Mouse (Mus musculus): ENCODE data around the gene Cnpy3.
A peak's percentile ranks its signal among the peaks of the same experiment; 100 is the strongest.
"Not testable (repeated sequence)": the region's sequence is repeated elsewhere in the genome, so short reads cannot be mapped to it uniquely, and the experiment has no call there.

Gene Cnpy3

DNA sequence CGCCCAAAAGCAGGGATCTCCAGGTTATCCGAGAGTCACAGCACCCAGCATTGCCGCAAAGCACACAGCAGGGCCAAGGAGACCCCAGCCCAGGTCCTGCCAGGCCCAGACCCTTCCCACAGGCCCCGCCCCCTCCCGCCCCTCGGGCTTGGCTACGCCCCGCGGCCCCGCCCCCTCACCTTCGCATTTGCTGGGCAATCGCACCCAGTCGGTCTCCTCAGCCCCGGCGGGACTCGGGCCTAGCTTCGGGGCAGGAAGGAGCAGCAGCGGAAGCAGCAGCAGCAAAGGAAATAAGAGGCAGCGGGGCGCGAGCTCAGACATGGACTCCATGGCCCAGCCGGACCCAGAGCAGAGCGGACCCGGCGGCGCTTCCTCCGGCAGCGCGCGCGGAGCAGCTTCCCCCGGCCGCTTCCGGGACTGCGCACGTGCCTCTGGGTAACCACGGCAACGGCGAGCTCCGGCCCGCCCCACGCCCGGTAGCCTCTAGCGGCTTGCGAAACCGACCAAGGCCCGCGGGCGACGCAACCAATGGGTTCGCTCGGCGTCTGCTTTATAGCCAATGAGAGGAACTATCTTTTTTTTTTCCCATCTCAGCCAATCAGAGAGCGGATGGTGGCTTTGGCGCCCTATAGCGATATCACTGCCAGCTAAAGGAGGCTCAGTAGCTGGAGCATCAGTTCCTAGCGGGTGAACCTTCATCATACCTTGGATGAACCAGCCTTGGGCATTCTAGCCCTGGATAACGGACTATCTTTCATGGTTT lies at the start of gene Cnpy3:
Cnpy3 (minus strand) TSS at position 421 of the 763 bp plus-strand sequence.
- peak; percentile 95 to 97 for DNase-seq (ENCODE audit: low read depth in 1 of 2, low spot score in 2 of 2)

DNA sequence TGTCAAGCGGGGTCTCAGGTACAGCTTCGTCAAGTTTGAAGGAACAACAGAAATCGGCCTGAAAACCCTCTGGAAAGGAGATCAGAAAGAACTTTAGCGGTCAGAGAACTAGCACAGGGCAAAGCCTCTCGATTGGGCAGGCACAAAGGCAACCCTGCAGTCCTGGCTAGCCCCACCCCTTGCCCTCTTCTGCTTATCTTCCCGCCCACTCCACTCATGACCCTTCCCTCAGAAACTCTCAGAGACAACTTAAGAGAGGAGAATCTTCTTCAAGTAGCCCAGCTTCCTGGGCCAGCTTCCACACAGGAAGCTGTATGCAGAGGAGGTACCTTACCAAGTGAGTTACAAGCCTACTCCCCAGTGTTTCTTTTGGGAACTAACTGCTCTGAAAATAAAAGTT lies 49.7 kb upstream of the Cnpy3 start:
- no peak for DNase-seq (ENCODE audit: low read depth in 1 of 2, low spot score in 2 of 2)

DNA sequence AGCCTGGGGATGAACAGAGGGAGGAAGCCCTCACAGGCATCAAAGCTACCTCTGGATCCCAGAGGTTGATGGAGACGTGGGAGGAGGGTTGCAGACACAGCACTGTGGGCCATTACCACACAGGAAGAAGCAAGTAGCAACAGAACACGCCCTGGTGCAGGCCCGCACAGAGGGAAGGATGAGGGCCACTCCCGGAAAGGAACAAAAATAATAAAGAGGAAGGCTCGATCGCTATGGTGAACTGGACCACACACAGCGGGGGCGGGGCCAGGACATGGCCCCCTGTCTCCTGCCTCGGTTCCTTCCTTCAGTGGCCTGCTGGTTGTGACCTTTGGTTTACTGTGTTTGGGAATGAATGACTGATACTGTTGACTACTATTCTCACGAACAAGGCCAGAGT lies 47.7 kb upstream of the Cnpy3 start:
- DNase-seq (ENCODE audit: low read depth in 1 of 2, low spot score in 2 of 2): no peak

DNA sequence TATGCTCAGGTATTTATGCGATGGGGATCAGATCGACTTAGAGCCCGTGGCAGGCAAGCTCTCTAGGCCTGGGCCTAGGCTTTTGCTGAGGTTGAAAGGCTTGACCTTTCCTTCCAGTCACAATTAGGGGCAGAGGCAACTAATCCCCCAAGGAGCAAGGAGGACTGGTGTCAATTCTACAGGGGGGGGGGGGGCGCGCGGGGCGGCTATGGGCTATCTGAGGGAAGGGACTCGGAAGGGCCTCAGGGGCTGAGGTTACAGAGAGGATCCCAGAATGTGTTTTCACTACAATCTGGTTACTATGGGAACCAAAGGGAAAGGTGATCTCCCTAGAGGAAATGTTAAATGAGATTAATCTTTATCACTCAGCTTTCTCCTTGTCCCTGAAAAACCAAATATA lies 45.4 kb upstream of the Cnpy3 start:
- DNase-seq (ENCODE audit: low read depth in 1 of 2, low spot score in 2 of 2): no peak

DNA sequence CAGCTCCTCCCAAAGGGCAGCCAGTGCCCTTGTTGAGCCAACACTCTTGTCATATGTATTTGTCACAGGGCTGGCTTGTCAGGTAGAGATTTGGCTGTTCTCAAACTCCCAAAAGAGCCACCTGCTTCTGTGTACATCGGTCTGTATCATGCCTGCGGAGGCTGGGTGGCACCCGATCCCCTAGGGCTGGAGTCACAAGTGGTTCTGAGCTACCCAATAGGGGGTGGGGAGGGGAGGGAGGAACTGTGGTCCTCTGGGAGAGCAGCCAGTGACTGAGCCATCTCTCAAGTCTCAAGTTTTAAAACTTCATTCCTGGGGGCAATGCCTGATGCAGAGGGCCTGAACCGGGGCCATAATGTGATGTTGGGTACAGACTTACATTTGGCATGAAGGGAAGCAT lies 44.7 kb upstream of the Cnpy3 start:
- DNase-seq (ENCODE audit: low read depth in 1 of 2, low spot score in 2 of 2): no peak

DNA sequence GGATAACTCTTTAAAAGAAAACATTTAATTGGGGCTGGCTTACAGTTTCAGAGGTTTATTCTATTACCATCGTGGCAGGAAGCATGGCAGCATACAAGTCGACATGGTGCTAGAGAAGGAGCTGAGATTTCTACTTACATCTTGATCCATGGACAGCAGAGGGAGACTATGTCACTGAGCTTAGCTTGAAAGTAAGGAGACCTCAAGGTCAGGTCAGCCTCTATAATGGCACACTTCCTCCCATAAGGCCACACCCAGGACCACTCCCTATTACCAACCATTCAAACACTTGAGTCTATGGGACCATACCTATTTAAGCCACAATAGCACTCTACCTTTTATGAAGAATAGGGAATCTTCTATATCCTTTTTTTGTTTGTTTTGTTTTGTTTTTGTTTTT lies 40.9 kb upstream of the Cnpy3 start:
- DNase-seq (ENCODE audit: low read depth in 1 of 2, low spot score in 2 of 2): no peak

DNA sequence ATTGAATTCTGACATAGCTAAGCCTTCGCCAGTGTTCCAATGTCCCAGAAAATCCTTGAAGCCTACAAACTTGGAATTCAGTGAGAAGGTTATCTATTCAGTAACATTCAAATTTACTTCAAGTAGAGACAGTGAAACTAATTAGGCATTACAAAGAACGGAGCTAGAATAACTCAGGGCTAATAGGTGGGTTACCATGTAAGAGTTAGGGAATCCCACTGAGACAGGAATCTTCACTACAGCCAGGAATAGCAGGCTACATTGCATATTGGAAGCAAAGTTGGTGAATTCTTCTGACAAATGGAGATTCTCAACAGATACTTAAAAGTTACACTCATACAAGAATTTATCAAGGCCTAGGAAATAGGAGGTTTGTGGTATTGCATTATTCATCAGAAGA lies 36.0 kb upstream of the Cnpy3 start:
- not testable (repeated sequence) for DNase-seq (ENCODE audit: low read depth in 1 of 2, low spot score in 2 of 2)

DNA sequence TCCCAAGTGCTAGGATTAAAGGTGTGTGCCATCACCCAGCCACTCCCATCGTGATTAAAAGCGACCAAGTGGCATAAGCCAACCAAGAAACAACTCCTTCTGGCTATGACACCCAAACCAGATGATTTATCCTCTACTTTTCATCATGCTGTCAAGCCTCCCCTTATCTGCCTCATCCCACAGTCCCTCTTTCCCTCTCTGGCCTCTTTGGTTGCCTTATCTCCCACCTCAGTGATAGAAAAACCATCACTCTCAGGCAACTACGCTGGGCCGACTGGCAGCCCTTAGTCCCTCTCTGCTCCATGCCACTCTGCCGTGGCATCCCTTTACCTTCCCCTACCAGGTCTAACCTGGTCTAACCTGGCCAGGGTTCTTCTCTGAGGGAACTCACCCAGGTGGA lies 34.9 kb upstream of the Cnpy3 start:
- DNase-seq (ENCODE audit: low read depth in 1 of 2, low spot score in 2 of 2): no peak

DNA sequence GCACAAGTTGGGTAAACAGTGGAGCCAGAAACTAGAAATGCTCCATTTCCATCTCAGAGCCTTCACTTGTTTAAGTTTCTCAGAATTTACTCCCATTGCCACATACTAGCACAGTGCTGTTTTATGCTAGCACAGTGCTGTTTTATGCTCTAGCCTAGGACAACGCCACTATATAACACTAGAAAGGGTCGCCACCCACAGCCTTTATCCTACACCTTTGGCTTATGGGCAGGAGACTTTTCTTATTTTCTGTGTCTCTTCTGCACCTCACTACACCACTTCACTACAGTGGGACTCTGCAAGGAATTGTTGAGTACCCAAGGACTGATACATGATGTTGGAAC lies 31.2 kb upstream of the Cnpy3 start:
- DNase-seq (ENCODE audit: low read depth in 1 of 2, low spot score in 2 of 2): no peak

DNA sequence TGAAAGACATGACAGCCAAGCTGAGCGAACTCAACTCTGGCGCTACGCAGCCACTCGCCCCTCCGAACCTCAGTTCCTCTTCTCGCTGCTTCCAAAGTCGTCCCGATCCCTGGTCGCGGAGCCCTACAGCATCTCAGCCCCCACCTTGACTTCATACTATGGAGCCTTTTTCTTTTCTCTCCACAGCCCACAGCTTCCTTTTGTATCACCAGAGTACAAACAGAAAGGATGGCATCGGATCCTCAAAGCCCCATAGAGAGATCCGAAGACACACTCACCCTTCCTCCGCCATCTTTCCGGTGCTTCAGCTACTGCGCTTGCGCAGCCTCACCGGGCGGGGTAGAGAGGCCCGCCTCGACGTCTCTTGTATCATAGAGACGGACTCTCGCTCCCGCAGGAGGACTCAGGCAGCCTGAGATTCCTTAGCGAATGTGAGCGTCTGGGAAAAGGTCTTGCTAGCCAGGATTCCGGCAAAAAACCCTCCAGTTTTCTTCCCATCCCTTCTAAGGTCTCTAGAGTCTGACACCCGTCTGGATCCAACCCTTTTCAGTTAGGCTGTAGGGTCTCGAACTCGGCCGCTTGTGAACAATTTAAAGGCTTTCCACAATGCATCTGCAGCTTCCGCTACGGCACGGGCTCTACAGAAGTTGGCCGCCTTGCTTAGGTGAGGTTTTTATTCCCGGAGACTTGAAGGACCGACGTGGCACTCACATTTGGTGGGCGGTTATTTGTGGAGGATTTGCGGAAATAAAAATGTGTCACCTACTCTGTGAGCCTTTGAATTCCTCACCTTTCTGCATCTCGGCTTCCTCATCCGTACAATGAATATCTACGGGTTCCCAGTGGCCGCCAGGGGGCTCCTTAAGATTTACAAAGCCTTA lies 30.6 kb upstream of the Cnpy3 start, which contains the start of gene Rpl7l1:
Rpl7l1 (minus strand) TSS at position 332 of the 881 bp plus-strand sequence.
- peak; percentile 83 to 88 for DNase-seq (ENCODE audit: low read depth in 1 of 2, low spot score in 2 of 2)

DNA sequence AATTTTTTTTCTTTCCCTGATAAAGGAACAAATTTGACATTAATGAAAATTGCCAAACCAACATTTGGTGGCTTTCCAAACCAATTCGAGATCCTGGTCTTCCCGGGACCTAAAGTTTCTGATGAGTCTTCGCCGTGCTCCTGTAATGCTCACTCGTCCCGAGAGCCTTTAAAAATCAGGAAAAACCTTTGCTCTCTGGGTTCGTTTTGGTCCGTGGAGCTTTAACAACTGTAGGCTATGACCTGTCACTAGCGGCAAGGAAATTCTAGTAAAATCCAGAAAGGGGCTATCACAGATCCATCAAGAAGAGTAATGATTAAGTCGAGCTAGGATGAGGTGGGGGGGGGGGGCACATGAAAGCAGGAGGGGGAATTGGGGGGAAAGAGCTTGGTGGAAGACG lies 29.9 kb upstream of the Cnpy3 start:
- DNase-seq (ENCODE audit: low read depth in 1 of 2, low spot score in 2 of 2): no peak

DNA sequence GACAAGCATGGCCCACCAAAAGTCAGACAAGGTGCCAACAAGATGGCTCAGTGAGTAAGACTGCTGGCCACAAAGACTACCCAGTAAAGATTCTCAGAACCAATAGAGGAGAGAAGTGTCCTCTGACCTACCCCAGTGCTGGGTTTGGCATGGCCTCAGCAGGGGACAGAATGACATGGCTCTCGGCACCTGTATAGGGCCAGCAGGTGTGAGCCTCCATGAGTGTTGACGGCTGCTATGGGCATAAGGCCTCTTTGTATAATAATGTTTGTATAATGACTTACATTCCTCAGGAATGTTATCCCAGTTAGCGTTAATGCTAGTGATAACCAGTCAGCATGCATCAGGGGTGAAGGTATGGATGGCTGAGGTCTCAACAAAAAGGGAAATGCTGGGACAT lies 24.1 kb upstream of the Cnpy3 start:
- no peak for DNase-seq (ENCODE audit: low read depth in 1 of 2, low spot score in 2 of 2)

DNA sequence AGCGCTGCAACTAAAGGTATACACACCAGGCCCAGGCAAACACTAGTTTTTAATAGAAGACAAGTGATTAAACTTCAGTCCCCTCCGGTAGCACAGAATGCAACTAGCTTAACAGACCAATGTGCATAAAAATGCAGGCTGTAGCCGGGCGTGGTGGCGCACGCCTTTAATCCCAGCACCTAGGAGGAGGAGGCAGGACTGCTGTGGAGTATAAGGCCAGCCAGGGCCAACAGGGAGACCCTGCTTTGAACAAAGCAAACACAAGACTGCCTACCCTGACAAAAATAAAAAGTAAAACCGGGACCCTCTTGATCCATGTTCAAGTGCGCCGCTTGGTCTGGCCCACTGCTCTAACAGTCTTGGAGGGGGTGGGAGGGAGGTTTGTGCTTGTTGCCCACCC lies 23.1 kb upstream of the Cnpy3 start:
- DNase-seq (ENCODE audit: low read depth in 1 of 2, low spot score in 2 of 2): no peak

DNA sequence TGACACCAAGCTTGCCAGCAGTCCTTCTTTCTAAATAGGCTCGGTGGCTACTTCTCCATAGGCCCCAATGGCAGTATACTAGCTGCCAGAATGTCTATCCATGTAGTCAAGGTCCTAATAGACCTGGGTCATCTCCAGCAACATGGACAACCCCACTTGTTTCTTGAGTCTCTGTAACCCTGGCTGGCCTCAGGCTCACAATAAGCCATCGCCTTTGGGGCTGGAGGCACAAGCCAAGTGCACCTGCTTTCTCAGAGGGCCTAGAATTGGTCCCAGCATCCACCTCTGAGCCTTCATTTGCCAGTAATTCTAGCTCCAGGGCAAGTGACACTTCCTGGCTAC lies 22.1 kb upstream of the Cnpy3 start:
- DNase-seq (ENCODE audit: low read depth in 1 of 2, low spot score in 2 of 2): no peak

DNA sequence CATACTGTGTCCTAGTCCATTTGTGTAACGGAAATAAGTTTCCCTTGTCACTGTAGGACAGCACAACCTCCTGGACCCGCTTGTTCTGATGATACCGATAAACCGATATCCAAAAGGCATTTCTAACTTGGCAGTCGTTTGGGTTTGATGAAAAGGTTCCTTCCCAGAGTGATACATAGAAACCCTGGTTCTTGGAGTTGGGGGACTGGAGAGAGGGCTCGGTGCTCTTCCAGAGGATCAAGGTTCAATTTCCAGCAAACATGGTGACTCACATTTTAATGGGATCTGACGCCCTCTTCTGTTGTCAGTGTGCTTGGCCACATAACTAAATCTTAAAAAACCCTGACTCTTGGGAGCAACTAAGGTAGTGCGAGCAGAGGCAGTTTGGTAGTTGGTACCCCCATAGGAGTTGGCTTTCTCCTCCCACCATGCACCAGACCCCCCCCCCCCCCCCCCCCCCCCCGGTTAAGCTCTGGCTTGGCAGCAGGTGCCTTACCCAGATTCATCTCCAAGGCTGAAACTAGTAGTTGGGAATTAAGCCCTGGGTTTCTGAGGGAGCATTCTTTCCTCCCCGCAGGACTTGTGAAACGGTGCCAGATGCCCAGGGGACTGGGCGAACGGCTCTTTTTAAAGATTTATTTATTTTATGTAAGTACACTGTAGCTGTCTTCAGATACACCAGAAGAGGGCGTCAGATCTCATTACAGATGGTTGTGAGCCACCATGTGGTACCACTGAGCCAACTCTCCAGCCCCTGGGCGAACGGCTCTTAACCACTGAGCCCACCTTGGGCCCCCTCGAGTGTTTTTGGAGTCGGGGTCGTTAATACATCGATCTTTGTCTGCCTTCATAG lies 21.5 kb upstream of the Cnpy3 start:
- DNase-seq (ENCODE audit: low read depth in 1 of 2, low spot score in 2 of 2): no peak

DNA sequence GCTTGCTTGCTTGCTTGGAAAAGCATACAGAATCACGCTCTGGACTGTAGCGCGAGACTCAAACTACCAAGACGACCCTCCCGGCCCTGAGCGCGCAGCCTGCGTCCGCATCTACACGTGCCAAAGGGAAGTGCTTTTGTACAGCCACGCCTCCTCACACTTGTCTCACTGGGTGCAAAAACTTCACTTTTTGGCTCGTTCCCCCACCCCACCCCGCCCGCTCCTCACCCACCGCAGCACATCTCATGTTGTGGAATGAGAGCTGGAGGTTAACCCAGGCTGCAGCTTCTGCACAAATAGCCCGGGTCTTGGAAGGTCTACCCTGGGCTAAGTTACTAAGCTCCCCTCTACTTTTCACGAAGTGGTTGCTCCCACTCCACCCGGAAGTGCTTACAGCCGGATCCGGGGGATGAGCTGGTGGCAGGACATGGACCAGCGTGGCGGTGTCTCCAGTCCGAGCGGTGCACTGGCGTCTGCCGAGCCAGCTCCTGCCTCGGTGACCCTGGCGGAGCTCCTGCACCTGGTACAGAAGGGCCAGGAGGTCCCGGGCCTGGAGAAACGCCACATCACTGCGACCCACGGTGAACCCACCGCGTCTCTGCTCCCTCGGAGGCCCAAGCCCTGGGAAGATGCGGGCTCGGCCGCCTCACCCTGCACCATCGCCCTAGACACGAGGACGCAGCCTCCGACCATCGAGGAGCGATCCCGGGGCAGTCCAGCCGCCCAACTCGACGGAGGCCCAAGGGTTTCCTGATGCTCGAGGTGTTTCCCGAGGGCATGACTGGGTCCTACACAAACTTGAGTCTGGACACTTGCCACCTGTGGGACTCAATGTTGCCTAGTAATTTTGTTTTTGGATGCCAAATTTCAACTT lies 20.6 kb upstream of the Cnpy3 start, which contains the start of gene 2310039H08Rik:
2310039H08Rik (plus strand) TSS at position 232 of the 874 bp plus-strand sequence.
- DNase-seq (ENCODE audit: low read depth in 1 of 2, low spot score in 2 of 2): peak; percentile 54 to 63

DNA sequence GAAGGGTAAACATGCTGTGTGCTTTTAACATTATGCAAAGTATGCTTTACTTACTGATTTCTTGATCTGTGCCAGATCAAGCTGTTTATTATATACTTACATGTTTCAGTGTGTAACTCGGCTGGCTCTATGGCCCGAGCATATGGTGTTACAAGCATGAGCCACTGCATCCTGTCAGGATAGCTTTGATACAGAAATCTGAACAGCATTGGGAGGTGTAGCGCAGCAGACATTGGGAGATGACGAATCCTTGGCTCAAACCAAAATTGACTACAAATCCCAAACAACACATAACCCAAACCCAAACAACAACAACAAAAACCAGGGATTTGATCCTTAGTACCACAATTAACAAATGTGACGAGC lies 20.0 kb upstream of the Cnpy3 start:
- no peak for DNase-seq (ENCODE audit: low read depth in 1 of 2, low spot score in 2 of 2)

DNA sequence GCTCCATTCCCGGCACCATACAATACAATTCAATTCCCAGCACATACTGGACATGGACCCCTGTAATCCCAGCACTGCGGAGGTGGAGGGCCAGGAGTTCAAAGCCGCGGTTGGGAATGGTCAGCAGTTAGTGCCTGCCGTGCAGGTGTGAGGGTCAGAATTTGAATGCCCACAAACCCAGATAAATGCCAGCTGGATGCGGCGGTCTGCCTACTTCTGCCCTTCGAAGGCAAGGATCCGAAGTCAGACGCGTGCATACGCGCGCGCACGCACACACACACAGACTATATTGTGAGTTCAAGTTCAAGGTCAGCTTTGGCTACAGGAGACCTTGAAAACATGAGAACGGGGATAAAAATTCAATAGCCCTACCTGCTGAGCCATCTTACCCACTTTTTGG lies 19.6 kb upstream of the Cnpy3 start:
- DNase-seq (ENCODE audit: low read depth in 1 of 2, low spot score in 2 of 2): no peak

DNA sequence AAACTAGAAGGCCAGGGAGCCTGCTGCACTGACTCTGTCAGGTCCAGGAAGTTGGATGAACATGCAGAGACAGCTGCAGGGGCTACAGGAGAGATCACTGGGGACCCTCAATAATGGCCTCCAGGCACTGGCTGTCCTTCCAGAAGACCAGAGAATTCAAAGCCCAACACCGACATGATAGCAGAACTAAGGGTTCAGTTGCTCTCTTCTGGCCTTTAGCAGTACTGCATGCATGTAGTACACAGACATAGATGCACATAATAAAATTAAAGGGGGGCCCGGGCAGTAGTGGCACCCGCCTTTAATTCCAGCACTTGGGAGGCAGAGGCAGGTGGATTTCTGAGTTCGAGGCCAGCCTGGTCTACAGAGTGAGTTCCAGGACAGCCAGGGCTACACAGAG lies 19.0 kb upstream of the Cnpy3 start:
- DNase-seq (ENCODE audit: low read depth in 1 of 2, low spot score in 2 of 2): no peak

DNA sequence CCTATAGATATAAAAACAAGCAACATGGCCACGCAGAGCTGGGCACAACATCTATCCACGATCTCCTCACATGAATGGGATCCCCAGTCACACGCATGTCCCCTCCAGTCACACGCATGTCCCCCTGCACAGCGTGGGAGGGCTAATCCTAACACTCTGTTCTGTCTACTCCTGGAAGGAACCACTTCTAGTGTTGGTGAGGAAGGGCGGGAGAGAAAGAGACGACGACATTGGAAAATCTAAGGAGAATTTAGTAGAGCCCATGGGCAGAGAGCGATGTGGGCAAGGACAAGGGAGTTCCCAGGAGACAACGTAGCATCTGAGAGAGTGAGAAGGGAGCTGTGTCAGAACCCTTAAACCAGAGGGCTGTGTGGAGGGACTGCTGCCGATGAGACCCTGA lies 18.5 kb upstream of the Cnpy3 start:
- DNase-seq (ENCODE audit: low read depth in 1 of 2, low spot score in 2 of 2): no peak

DNA sequence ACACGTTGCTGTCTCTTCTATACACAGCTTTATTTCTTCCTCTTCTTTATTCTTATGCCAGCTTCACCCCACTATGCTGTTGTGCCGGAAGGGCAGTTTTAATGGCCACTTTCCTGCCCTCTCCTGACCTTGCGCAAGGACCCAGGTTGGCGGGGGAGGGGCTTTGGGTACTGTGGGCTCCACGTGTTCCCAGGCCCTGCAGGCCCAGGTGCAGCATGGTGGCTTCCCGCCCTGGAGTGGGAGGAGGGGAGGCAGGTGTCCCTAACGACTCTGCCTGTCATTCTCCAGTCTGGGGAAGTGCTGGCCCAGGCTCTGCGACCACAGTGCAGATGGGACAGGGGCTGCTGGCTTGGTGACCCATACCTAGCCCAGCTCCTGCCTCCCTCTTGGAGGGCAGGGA lies 15.9 kb upstream of the Cnpy3 start:
- DNase-seq (ENCODE audit: low read depth in 1 of 2, low spot score in 2 of 2): no peak

Measured in monocyte, adult 2 months (primary cell).